Mouse (Mus musculus): ENCODE results near the gene Vmn2r100. TPM values are rescaled to one million over a fixed set of nuclear protein-coding genes. Genes with fewer than 3 reads are reported as not detected.

The Vmn2r100 gene
- not detected for total RNA-seq (2021)
- long read RNA-seq, experiment 1: 0 reads
- long read RNA-seq, experiment 2: 0 reads

- no peak for DNase-seq
Measured at GRCm38 (mm10) chr17:19504432-19504831, at the start of gene Vmn2r100. Vmn2r100 (plus strand) TSS chr17:19504732.

GRCm38 (mm10) chr17:19482866-19483265 is 21.7 kb upstream of the Vmn2r100 start:
- no peak for DNase-seq

- DNase-seq: no peak
Measured at GRCm38 (mm10) chr17:19576927-19577326, 72.4 kb downstream of the Vmn2r100 start, which contains the start of gene Vmn2r101. Vmn2r101 (plus strand) TSS chr17:19577227.

Other genes with a start within 250 kb of the Vmn2r100 start
- not detected for gene Vmn2r99, start 142.8 kb upstream of the Vmn2r100 start, total RNA-seq (2021)
- gene Vmn2r101, start 72.5 kb downstream of the Vmn2r100 start, total RNA-seq (2021): not detected
- not detected for gene Vmn2r102, start 155.6 kb downstream of the Vmn2r100 start, total RNA-seq (2021)

Data from gastrocnemius, postnatal 25 days (tissue).